Mouse (Mus musculus): Measurements from ENCODE around the gene Adgrb2. TPM values are rescaled to one million over a fixed set of nuclear protein-coding genes. Genes with fewer than 3 reads are reported as not detected.

Adgrb2 gene
- polyA plus RNA-seq, 1 experiment from 2014 or later, result 7.3 TPM

DNA sequence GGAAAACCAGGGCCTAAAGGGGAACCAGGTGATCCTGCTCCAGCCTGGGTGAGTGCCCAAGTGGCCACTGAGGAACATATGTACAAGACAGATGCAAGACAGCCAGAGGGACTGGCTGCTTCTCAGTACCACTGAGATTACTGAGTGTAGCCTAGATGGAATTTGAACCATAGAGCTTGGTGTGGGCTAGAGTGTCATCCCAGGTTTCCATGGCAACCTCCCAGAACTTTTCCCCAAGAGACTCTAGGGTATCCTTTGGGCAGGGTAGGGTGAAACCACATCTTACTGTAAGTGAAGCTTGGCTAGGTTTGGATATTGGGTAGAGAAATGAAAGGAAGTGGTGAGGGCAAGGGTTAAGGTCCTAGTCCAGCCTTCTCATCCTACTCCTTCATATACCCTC lies 76.3 kb downstream of the Adgrb2 start:
- H3K4me1 ChIP-seq, result peaks cover 11% of the 10 kb centered on the region
- H3K4me2 ChIP-seq, result no peak overlapping the region
- no peak overlapping the region for H3K4me3 ChIP-seq (replicated peaks)
- H3K27ac ChIP-seq, result no peak overlapping the region
- no peak overlapping the region for H3K9ac ChIP-seq
- no peaks in the 10 kb centered on the region for H3K9me3 ChIP-seq
- ATAC-seq (ENCODE audit: low FRiP score), result no peak
- peaks cover 7% of the 10 kb centered on the region; the same call in 1 of the 2 replicates for H3K27me3 ChIP-seq
- H3K36me3 ChIP-seq (replicated peaks), result no peaks in the 10 kb centered on the region

DNA sequence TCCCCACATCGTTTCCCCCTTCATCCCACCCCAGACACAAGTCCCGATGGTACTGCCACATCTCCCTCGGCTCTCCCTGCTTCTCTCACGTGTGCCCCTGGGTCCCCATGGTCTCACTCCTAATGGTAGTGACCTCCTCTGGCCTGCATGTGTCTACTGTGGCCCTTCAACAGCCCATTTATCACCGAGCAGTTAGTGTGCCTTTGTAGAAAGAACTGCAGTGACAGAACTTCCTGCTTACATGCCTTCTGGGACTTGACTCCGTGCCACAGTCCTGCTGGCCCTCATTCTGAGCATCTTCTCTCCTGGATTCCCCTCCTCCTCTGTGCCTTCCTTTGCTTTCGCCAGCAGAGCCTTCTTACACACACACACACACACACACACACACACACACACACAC lies 78.5 kb downstream of the Adgrb2 start:
- H3K4me3 ChIP-seq (replicated peaks), result no peak overlapping the region
- no peak overlapping the region for H3K4me2 ChIP-seq
- no peak overlapping the region for H3K27ac ChIP-seq
- H3K4me1 ChIP-seq, result no peaks in the 10 kb centered on the region; the same call in 1 of the 2 replicates
- peaks cover 3% of the 10 kb centered on the region; the same call in 1 of the 2 replicates for H3K27me3 ChIP-seq
- H3K9me3 ChIP-seq, result no peaks in the 10 kb centered on the region
- no peak for ATAC-seq (ENCODE audit: low FRiP score)
- no peaks in the 10 kb centered on the region for H3K36me3 ChIP-seq (replicated peaks)
- WGBS, result 82% methylated on average over 7 of the region's 7 CpGs
- H3K9ac ChIP-seq, result no peak overlapping the region

DNA sequence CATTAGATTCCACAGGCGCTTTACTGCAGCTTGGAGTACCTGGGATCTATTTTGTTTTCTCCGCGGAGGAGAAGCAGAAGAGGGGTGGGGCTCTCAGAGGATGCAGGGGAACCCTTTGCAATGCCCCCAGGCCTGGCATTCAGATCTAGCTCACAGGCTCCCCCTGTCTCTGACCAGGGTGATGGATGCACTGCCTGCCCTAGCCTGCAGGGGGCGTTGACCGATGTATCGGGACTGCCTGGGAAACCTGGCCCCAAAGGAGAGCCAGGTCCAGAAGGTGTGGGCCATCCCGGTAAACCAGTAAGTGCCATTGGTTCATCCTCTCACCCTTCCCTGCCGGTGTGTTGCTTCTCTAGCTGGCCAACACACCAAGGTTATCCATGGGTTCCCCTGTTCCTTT lies 82.1 kb downstream of the Adgrb2 start:
- H3K4me1 ChIP-seq, result no peaks in the 10 kb centered on the region; the same call in 1 of the 2 replicates
- H3K27ac ChIP-seq, result no peak overlapping the region
- ATAC-seq (ENCODE audit: low FRiP score), result no peak
- 12% methylated on average over 8 of the region's 8 CpGs for WGBS
- no peaks in the 10 kb centered on the region for H3K36me3 ChIP-seq (replicated peaks)
- H3K9ac ChIP-seq, result no peak overlapping the region
- no peak overlapping the region for H3K4me2 ChIP-seq
- H3K4me3 ChIP-seq (replicated peaks), result no peak overlapping the region
- H3K27me3 ChIP-seq, result no peaks in the 10 kb centered on the region
- no peaks in the 10 kb centered on the region for H3K9me3 ChIP-seq

DNA sequence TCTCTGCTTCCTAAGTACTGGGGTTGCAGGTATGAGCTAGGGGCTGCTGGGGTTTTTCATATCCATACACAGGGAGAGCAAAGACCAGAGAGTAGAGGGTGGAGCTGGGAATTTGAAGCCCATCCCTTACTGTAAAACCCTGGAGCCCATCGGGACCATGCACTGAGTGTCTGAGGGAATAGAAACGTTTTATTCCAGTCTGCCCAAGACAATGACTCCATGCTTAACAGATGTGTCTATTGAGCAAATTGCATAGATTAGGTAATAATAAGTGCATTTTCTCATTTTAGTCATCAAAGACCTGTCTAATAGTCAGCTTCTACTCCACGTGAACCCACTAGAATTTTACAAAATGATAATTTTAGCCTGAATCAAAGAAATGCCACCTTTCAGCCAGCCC lies 85.9 kb downstream of the Adgrb2 start:
- Histone ChIP-seq H3K27ac (no peak overlapping the region), H3K4me3 (replicated peaks) (no peak overlapping the region), H3K4me1 (no peaks in the 10 kb centered on the region; the same call in 1 of the 2 replicates), H3K9ac (no peak overlapping the region), H3K4me2 (no peak overlapping the region), H3K9me3 (no peaks in the 10 kb centered on the region), H3K27me3 (peaks cover 7% of the 10 kb centered on the region), H3K36me3 (replicated peaks) (no peaks in the 10 kb centered on the region)
- 74% methylated on average over 3 of the region's 3 CpGs for WGBS
- ATAC-seq (ENCODE audit: low FRiP score), result no peak

DNA sequence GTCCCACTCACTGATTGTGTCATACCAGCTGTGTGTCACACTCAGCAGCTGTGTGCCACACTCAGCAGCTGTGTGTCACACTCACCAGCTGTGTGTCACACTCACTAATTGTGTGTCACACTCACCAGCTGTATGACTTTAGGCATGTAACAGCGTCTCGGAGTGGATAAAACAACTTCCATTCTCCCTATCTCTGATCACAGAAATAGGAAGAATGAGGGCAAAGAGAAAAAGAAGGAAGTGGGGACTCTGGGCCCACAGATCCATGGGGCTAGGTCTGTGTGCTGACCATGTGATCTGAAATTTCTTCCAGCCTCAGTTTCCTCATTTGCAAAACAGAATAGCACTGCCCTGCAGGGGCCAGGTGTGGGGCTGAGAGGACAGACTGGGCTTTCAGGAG lies 87.1 kb downstream of the Adgrb2 start:
- peaks cover 14% of the 10 kb centered on the region for H3K27me3 ChIP-seq
- no peak overlapping the region for H3K4me3 ChIP-seq (replicated peaks)
- WGBS, result 93% methylated on average over 2 of the region's 2 CpGs
- ATAC-seq (ENCODE audit: low FRiP score), result no peak
- H3K27ac ChIP-seq, result no peak overlapping the region
- H3K4me2 ChIP-seq, result no peak overlapping the region
- H3K4me1 ChIP-seq, result peaks cover 4% of the 10 kb centered on the region
- H3K9me3 ChIP-seq, result no peaks in the 10 kb centered on the region
- no peak overlapping the region for H3K9ac ChIP-seq
- no peaks in the 10 kb centered on the region for H3K36me3 ChIP-seq (replicated peaks)

Other genes with a start within 250 kb of the Adgrb2 start
- 229 and 231 TPM in 2 replicates for gene Khdrbs1, start 242.6 kb upstream of the Adgrb2 start, polyA plus RNA-seq (2016; fragmentation: Nextera tagmentation; extraction: Ambion mirVana)
- gene Ptp4a2, start 173.7 kb upstream of the Adgrb2 start, polyA plus RNA-seq (2016; fragmentation: Nextera tagmentation; extraction: Ambion mirVana), result 375 and 407 TPM in 2 replicates
- 0.06 TPM in 1 of 2 replicates, not detected in the other for gene Spocd1, start 55.6 kb upstream of the Adgrb2 start, polyA plus RNA-seq (2016; fragmentation: Nextera tagmentation; extraction: Ambion mirVana)
- gene Col16a1, start 63.0 kb downstream of the Adgrb2 start, polyA plus RNA-seq (2016; fragmentation: Nextera tagmentation; extraction: Ambion mirVana), result 10.8 and 14.8 TPM in 2 replicates
- 60.4 and 61.4 TPM in 2 replicates for gene Pef1, start 117.7 kb downstream of the Adgrb2 start, polyA plus RNA-seq (2016; fragmentation: Nextera tagmentation; extraction: Ambion mirVana)
- 0.10 TPM in 1 of 2 replicates, not detected in the other for gene Hcrtr1, start 154.5 kb downstream of the Adgrb2 start, polyA plus RNA-seq (2016; fragmentation: Nextera tagmentation; extraction: Ambion mirVana)
- 4.1 and 4.6 TPM in 2 replicates for gene Tinagl1, start 190.3 kb downstream of the Adgrb2 start, polyA plus RNA-seq (2016; fragmentation: Nextera tagmentation; extraction: Ambion mirVana)
- gene Gm853, start 237.5 kb downstream of the Adgrb2 start, polyA plus RNA-seq (2016; fragmentation: Nextera tagmentation; extraction: Ambion mirVana), result not detected in 2 replicates